Comparison of ENCODE assay signal across 14 mouse cellular contexts in the genomic region with DNA sequence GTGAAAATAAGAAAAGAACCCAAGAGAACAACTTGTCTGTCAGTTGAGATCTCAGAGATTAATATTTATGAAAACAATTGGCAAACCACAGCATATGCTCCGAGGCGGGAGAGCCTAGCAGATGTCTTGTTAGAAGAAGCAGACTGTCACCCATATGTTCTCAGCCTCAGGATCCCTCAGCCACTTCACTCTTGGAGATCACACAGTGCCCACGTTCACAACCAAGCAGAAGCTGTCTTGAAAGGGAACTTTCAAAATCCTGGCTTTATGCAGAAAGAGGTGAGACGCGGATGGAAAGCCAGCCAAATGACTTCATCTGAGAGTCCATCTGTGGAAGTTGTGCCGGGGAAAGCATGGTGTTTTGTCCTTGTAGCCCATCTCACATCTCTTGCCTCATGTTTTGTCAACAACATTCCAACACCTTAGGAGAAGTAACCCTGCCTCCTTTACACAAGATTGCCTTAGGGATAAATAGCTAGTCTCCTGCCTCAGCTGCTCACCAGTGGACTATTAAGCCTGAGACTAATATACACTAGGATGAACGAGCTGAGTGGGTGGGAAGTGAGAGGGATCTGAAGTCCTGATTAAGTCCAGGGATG.
DNase-seq lines count a peak whose midpoint lies in the region; ATAC-seq lines count a peak whose summit lies in the region.
"Had no signal": no experiment of that assay in that cellular context is flagged by ENCODE, and none has a peak within 500 bp of the region (broad histone marks: within the 10 kb centered on the region; RNA-seq: fewer than 3 reads in every experiment).

No protein-coding gene starts in this region.

- H3K9ac ChIP-seq in forebrain, embryonic 11.5 days (ENCODE audit: low read length), result no peak overlapping the region
- H3K9ac ChIP-seq in forebrain, embryonic 12.5 days, result no peak overlapping the region
- H3K9ac ChIP-seq: heart, embryonic 15.5 days; liver, embryonic 13.5 days; midbrain, embryonic 12.5 days had no signal

- ATAC-seq in forebrain, embryonic 11.5 days (replicated peaks; ENCODE audit: low FRiP score), result no peak
- ATAC-seq in forebrain, embryonic 12.5 days (ENCODE audit: low FRiP score), result no peak
- ATAC-seq in monocyte, adult 5-6 weeks (replicated peaks; ENCODE audit: insufficient number of reproducible peaks, low FRiP score, low TSS enrichment, poor library complexity, severe bottlenecking), result no peak
- ATAC-seq: Patski had no signal

- H3K9me3 ChIP-seq in forebrain, embryonic 11.5 days (ENCODE audit: control insufficient read depth, low read length), result no peaks in the 10 kb centered on the region
- no peaks in the 10 kb centered on the region for H3K9me3 ChIP-seq in forebrain, embryonic 12.5 days
- H3K9me3 ChIP-seq: heart, embryonic 15.5 days; liver, embryonic 13.5 days; midbrain, embryonic 12.5 days had no signal

- no peaks in the 10 kb centered on the region for H3K27me3 ChIP-seq in forebrain, embryonic 11.5 days (ENCODE audit: control insufficient read depth, insufficient read depth, low read length)
- H3K27me3 ChIP-seq in forebrain, embryonic 12.5 days, result no peaks in the 10 kb centered on the region
- H3K27me3 ChIP-seq: heart, embryonic 15.5 days; liver, embryonic 13.5 days; midbrain, embryonic 12.5 days; Patski had no signal

- no peak overlapping the region for H3K4me3 ChIP-seq in forebrain, embryonic 11.5 days (ENCODE audit: low read depth, low read length)
- no peak overlapping the region for H3K4me3 ChIP-seq in forebrain, embryonic 12.5 days (replicated peaks)
- H3K4me3 ChIP-seq: erythroblast, embryonic 14.5 days; heart, embryonic 15.5 days; liver, embryonic 13.5 days; midbrain, embryonic 12.5 days had no signal

- no peak overlapping the region for H3K27ac ChIP-seq in forebrain, embryonic 11.5 days (ENCODE audit: low read depth, low read length)
- no peak overlapping the region for H3K27ac ChIP-seq in forebrain, embryonic 12.5 days
- H3K27ac ChIP-seq: heart, embryonic 15.5 days; kidney, postnatal 0 days; liver, embryonic 13.5 days; midbrain, embryonic 12.5 days had no signal

- intact Hi-C loops in left cerebral cortex, postnatal 25 days (cut with DNase I), result loop anchor here (1.0 to 5.0 kb wide), 4 partner anchors 123 to 910 kb away; no protein-coding TSS in a partner anchor
- intact Hi-C loops in heart, postnatal 14 days (cut with DNase I), result no loop called here

- no peaks in the 10 kb centered on the region for H3K4me1 ChIP-seq in forebrain, embryonic 11.5 days (replicated peaks; ENCODE audit: control insufficient read depth, insufficient read depth, low read length)
- H3K4me1 ChIP-seq in forebrain, embryonic 12.5 days, result no peaks in the 10 kb centered on the region
- H3K4me1 ChIP-seq: heart, embryonic 15.5 days; liver, embryonic 13.5 days had no signal

- H3K4me2 ChIP-seq in forebrain, embryonic 11.5 days (ENCODE audit: low read depth, low read length, severe bottlenecking), result no peak overlapping the region
- H3K4me2 ChIP-seq in forebrain, embryonic 12.5 days, result no peak overlapping the region
- H3K4me2 ChIP-seq: heart, embryonic 15.5 days; liver, embryonic 13.5 days; midbrain, embryonic 12.5 days had no signal

- no peaks in the 10 kb centered on the region for H3K36me3 ChIP-seq in forebrain, embryonic 11.5 days (ENCODE audit: control insufficient read depth, insufficient read depth, low read length)
- no peaks in the 10 kb centered on the region for H3K36me3 ChIP-seq in forebrain, embryonic 12.5 days (replicated peaks)
- H3K36me3 ChIP-seq: heart, embryonic 15.5 days; liver, embryonic 13.5 days; midbrain, embryonic 12.5 days had no signal

- WGBS in forebrain, embryonic 11.5 days, result 91% methylated on average over 7 of the region's 7 CpGs
- 78% methylated on average over 7 of the region's 7 CpGs for WGBS in forebrain, embryonic 12.5 days

- DNase-seq in forebrain, embryonic 11.5 days (ENCODE audit: low spot score), result peak; percentile 32
- DNase-seq in cerebellum, adult 11-12 months, result peak; percentile 65
- DNase-seq in frontal cortex, postnatal 10 days (ENCODE audit: low spot score in 2 of 2), result peak; percentile 56 to 70
- DNase-seq in left cerebral cortex, postnatal 25 days (ENCODE audit: low spot score in 2 of 2), result peak; percentile 83 to 97
- no peak for DNase-seq in heart, postnatal 14 days
- no peak for DNase-seq in heart, adult 8-10 months (ENCODE audit: low spot score)
- DNase-seq: liver, embryonic 13.5 days had no signal

Comparison
In these comparisons a context has a peak if more than half of its experiments do, and no peak if none do; other contexts are left out.
1. DNase-seq: peak in forebrain, embryonic 11.5 days (single experiment), cerebellum, adult 11-12 months (single experiment), frontal cortex, postnatal 10 days (2 of 2) and left cerebral cortex, postnatal 25 days (2 of 2); none in heart, postnatal 14 days (0 of 2) and heart, adult 8-10 months (single experiment).